Mouse (Mus musculus) megakaryocyte, embryonic 14.5 days (primary cell): Measurements from ENCODE around the gene Fbrs. TPM values are rescaled to one million over a fixed set of nuclear protein-coding genes. Genes with fewer than 3 reads are reported as not detected.
"Not testable (repeated sequence)": the region's sequence is repeated elsewhere in the genome, so short reads cannot be mapped to it uniquely, and the experiment has no call there.

ENCODE experiments used
- H3K27me3 ChIP-seq: replicated peaks from 2 replicates; pipeline ENCODE3; 2012; ENCODE audit warnings: inconsistent platforms
- H3K36me3 ChIP-seq: replicated peaks from 2 replicates; pipeline ENCODE3; 2012; ENCODE audit warnings: low read length, inconsistent platforms, mixed read lengths
- H3K4me1 ChIP-seq: 2 replicates; pipeline ENCODE4 v1.6.1; 2012; ENCODE audit warnings: inconsistent platforms
- H3K4me3 ChIP-seq: replicated peaks from 2 replicates; pipeline ENCODE3; 2012; ENCODE audit warnings: moderate library complexity, mild to moderate bottlenecking, inconsistent platforms
- H3K9me3 ChIP-seq: 2 replicates; pipeline ENCODE4 v1.6.1; 2012; ENCODE audit warnings: inconsistent platforms
- FLI1 ChIP-seq: IDR thresholded peaks from 2 replicates; pipeline ENCODE4 v1.6.1; 2012; ENCODE audit warnings: low read length, inconsistent platforms, mixed read lengths
- GATA1 ChIP-seq: IDR thresholded peaks from 3 replicates; pipeline ENCODE4 v1.6.1; 2012; ENCODE audit warnings: mixed read lengths, low read length, inconsistent platforms, borderline replicate concordance
- polyA plus RNA-seq: library from polyadenylated mRNA; stranded (reverse); fragments of >175 nt; gene quantifications from 2 replicates; pipeline ENCODE4 v1.2.3, GENCODE M21; 2012; ENCODE audit warnings: low replicate concordance; ENCODE audit not compliant: insufficient read depth

Gene Fbrs
- 237 and 322 TPM in 2 replicates for polyA plus RNA-seq

DNA sequence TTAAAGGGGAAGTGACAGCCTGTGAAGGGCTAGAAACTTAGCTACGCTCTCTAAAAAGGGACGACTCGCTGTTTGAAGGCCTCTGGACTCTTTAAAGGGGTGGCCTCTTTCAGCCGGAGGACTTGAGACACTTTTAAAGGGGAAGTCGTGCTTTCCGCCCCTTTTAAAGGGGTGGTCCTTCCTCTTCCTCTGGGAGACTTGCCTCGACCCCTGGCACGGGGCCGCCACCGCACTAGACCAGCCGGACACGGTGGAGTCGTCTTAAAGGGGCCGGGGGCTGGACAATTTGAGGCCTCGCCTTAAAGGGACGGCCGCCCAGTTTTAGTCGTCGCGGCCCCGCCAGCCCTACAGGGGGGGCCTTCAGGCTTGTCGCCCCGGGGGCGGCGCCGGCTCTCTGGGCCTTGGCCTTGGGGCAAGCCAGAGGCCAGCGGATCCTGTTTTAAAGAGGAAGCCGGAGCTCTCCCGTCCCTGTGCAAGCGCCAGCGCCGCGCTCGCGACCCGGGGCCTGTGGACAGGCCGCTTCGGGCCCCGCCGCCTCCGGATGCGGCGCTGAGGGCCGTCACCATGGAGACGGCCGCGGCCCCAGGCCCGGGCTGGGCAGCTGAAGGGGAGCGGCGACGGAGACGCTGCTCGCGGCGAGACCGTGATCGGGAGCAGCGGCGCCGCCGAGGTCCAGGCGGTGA lies at the start of gene Fbrs:
Gene Fbrs (plus strand): TSS at position 565 of the 683 bp plus-strand sequence.
- Histone ChIP-seq H3K9me3 (no peaks in the 10 kb centered on the region), H3K27me3 (no peaks in the 10 kb centered on the region), H3K36me3 (peaks cover 75% of the 10 kb centered on the region), H3K4me1 (peaks cover 72% of the 10 kb centered on the region), H3K4me3 (peak within 1 kb of the TSS; percentile 97)
- no peak for TF ChIP-seq FLI1
- no peak for TF ChIP-seq GATA1

DNA sequence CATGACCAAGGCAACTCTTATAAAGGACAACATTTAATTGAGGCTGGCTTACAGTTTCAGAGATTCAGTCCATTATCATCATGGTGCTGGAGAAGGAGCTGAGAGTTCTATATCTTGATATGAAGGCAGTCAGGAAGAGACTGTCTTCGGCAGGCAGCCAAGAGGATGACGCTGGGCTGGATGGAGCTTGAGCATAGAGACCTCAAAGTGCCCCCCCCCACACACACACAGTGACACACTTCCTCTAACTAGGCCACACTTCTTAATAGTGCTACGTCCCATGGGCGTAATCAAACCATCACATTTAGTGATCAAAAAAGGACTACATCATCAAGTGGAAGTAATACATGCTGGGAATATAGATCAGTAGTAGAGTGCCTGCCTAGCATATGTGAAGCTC lies 43.8 kb upstream of the Fbrs start:
- H3K36me3 ChIP-seq, result no peaks in the 10 kb centered on the region
- no peaks in the 10 kb centered on the region; the same call in 1 of the 2 replicates for H3K4me1 ChIP-seq
- no peak for TF ChIP-seq GATA1
- TF ChIP-seq FLI1, result no peak
- H3K27me3 ChIP-seq, result peaks cover 8% of the 10 kb centered on the region
- H3K9me3 ChIP-seq, result peaks cover 19% of the 10 kb centered on the region
- H3K4me3 ChIP-seq, result no peak overlapping the region

DNA sequence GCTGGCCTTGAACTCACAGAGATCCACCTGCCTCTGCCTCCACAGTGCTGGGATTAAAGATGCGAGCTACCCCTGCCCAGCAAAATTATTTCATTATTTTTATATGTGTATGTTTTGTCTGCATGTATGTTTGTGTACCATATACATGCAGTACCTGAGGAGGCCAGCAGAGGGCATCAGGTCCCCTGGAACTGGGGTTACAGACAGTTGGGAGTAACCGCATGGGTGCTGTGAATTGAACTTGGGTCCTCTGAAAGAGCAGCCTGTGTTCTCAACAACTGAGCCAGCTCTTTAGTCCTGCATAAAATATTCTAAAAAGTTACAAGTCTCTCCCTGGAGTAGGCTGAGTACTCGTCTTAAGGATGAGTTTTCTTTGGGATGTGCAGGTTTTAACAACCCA lies 41.3 kb upstream of the Fbrs start:
- H3K4me1 ChIP-seq, result no peaks in the 10 kb centered on the region; the same call in 1 of the 2 replicates
- H3K4me3 ChIP-seq, result no peak overlapping the region
- H3K9me3 ChIP-seq, result peaks cover 22% of the 10 kb centered on the region
- peaks cover 7% of the 10 kb centered on the region for H3K36me3 ChIP-seq
- no peak for TF ChIP-seq GATA1
- H3K27me3 ChIP-seq, result peaks cover 5% of the 10 kb centered on the region

DNA sequence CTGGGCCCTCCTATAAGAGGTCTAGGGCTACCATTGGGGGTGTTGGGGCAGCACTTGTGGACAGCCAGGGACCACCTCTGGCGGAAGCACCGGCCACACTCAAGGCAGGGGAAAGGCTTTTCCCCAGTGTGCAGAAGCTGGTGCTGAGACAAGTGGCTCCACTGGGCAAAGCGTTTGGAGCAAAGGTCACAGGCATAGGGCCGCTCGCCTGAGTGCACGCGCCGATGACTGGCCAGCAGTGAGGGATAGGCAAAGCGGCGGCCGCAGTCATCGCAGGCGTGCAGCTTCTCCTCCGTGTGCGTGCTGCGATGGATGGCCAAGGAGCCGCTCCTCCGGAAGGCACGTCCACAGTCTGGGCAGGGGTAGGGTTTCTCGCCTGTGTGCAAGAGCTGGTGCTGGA lies 35.0 kb upstream of the Fbrs start:
- H3K9me3 ChIP-seq, result peaks cover 8% of the 10 kb centered on the region
- no peaks in the 10 kb centered on the region for H3K27me3 ChIP-seq
- H3K4me1 ChIP-seq, result peaks cover 12% of the 10 kb centered on the region
- peaks cover 47% of the 10 kb centered on the region for H3K36me3 ChIP-seq
- TF ChIP-seq GATA1, result no peak
- TF ChIP-seq FLI1, result no peak
- H3K4me3 ChIP-seq, result no peak overlapping the region

DNA sequence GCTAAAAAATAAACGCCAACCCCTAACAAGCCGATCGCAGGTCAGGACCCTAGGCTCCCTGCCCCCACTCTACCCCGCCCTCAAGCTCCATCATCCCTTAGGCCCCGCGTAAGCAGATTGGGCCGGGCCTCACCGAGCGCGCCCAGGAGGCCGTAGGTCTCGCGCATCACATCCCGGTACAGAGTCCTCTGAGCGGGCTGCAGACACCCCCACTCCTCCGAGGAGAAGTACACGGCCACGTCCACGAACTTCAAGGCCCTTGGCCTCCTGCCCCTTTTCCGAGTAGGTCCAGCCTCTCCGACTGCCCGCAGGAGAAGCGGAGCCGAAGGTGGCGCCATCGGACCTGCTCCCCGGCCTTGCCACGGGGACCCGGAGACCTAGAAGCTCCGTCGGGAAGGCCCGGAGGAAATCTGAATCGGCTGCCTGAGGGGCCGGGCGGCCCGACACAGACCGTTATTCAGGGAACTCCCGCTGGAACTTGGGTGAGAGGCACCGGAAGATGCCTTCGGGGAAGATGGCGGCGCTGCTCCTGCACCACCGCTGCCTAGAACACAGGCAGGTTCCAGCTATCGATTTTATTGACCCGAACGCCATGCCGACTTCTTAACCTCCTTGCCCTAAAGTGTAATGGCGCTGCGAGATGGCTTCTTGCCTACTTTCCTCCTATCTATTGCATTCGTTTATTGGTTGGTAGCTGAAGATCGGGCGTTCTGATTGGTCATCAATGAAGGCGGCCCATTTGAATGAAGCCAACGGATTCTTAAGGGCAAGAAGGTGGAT lies 30.3 kb upstream of the Fbrs start, which contains the start of gene Zfp689:
Gene Zfp689 (minus strand): TSS at position 638 of the 780 bp plus-strand sequence.
- Histone ChIP-seq H3K4me1 (peaks cover 40% of the 10 kb centered on the region), H3K9me3 (no peaks in the 10 kb centered on the region), H3K27me3 (no peaks in the 10 kb centered on the region), H3K4me3 (peak within 1 kb of the TSS; percentile 97), H3K36me3 (peaks cover 52% of the 10 kb centered on the region)
- TF ChIP-seq GATA1 (no peak), FLI1 (no peak; the same call in 1 of the 2 replicates)

DNA sequence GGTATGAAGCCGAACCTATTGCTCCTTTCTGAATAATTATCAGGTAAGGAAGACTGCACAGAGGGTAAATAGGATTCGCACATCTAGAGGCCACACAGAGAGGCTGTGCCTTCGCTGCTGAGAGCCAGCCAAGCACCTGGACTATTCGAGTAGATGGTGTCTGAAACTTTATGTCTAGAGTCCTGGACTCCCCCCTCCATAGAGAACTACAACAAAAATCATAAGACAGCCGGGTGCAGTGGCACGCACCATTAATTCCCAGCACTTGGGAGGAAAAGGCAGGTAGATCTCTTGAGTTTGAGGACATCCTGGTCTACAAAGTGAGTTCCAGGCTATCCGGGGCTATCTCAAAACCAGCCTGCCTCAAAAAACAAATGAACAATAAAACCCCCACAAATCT lies 29.0 kb upstream of the Fbrs start:
- H3K36me3 ChIP-seq, result peaks cover 48% of the 10 kb centered on the region
- H3K4me1 ChIP-seq, result peaks cover 40% of the 10 kb centered on the region
- no peak for TF ChIP-seq FLI1
- TF ChIP-seq GATA1, result no peak
- peak overlapping the region; percentile 97 for H3K4me3 ChIP-seq
- no peaks in the 10 kb centered on the region for H3K27me3 ChIP-seq
- no peaks in the 10 kb centered on the region for H3K9me3 ChIP-seq

DNA sequence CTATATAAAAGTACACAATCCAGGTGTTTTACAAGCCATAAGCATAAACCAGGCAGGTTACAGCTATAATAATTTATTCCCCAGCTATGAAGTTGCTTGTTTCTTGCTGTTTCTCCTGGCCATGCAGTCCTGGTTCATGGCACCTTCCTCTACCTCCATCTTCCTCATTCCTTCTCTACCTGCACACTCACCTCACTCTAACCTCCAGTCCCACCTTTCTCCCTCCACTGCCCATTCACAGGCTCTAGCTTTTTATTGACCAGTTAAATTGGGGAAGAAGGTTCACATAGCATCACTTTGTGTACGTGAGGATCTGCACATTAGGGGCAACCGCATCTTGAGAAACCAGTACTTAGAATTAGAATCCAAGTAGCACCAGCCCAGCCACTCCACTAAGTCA lies 25.9 kb upstream of the Fbrs start:
- Histone ChIP-seq H3K4me3 (no peak overlapping the region), H3K36me3 (peaks cover 55% of the 10 kb centered on the region), H3K9me3 (peaks cover 13% of the 10 kb centered on the region), H3K27me3 (no peaks in the 10 kb centered on the region), H3K4me1 (peaks cover 37% of the 10 kb centered on the region)
- TF ChIP-seq FLI1 (no peak), GATA1 (no peak)

DNA sequence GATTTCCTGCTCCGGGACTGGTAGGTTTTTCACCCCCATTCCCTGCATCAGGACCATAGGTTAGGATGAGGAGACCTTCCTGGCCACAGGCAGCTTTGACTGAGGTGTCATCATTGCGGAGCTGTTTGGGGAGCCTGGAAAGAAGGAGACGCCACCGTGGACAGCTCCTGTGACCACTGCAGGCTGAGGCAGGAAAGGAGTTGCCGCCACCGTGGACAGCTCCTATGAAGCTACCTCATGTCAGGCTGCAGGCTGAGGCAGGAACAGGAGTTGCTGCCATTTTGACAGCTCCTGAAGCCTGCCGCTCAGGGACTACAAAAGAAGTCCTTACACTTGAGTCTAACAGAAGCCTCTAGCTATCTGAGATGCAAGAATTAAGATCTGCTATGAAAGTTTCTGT lies 24.1 kb upstream of the Fbrs start:
- H3K27me3 ChIP-seq, result no peaks in the 10 kb centered on the region
- peaks cover 66% of the 10 kb centered on the region for H3K36me3 ChIP-seq
- H3K4me3 ChIP-seq, result peak overlapping the region; percentile 17
- TF ChIP-seq FLI1, result no peak
- TF ChIP-seq GATA1, result no peak
- H3K4me1 ChIP-seq, result peaks cover 24% of the 10 kb centered on the region
- H3K9me3 ChIP-seq, result peaks cover 13% of the 10 kb centered on the region

DNA sequence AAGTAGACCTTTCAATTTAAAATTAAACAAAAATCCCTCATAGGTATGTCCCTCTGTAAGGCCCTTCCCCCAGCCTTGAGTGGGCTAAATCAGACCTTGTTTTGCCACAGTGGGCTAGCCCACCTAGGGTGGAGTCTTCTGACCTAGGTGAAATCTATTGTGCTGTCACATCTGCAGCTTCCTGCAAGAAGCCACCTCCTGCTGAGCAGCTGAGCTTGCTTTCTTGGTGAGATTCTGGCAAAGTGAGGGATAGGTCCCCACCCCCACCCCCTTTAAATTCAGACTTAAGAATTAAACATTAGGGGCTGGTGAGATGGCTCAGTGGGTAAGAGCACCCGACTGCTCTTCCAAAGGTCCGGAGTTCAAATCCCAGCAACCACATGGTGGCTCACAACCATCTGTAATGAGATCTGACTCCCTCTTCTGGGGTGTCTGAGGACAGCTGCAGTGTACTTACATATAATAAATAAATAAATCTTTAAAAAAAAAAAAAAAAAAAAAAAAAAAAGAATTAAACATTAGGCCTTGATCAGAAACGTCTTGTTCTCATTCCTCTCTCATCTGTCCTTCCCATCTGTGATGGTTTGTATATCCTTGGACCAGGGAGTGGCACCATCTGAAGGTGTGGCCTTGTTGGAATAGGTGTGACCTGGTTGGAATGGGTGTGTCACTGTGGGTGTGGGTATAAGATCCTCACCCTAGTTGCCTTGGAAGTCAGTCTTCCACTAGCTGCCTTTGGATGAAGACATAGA lies 20.5 kb upstream of the Fbrs start:
- H3K27me3 ChIP-seq, H3K4me3 ChIP-seq, H3K4me1 ChIP-seq: not testable (repeated sequence)
- peaks cover 13% of the 10 kb centered on the region for H3K9me3 ChIP-seq
- H3K36me3 ChIP-seq, result peaks cover 52% of the 10 kb centered on the region

DNA sequence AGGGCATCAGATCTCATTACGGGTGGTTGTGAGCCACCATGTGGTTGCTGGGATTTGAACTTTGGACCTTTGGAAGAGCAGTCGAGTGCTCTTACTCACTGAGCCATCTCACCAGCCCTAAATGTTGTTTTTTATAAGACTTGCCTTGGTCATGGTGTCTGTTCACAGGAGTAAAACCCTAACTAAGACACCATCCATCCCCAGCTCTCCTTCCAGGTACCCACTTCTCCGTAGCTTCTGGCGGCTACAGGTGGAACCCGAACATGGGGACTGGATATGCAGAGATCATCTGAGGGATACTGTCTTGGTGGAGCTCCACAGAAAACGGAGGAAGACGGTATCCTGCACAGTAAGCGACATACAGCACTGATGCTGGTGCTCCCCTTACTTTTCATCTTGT lies 19.7 kb upstream of the Fbrs start, which contains the start of gene Prr14:
Gene Prr14 (plus strand): TSS at position 301 of the 400 bp plus-strand sequence.
- Histone ChIP-seq H3K9me3 (peaks cover 13% of the 10 kb centered on the region), H3K36me3 (peaks cover 53% of the 10 kb centered on the region)
- not testable (repeated sequence) for H3K4me1 ChIP-seq, H3K27me3 ChIP-seq, H3K4me3 ChIP-seq
